Mouse (Mus musculus): ENCODE data around the gene Zfp385c. TPM values are rescaled to one million over a fixed set of nuclear protein-coding genes. Genes with fewer than 3 reads are reported as not detected.
A peak's percentile ranks its signal among the peaks of the same experiment; 100 is the strongest.

Gene Zfp385c
- polyA plus RNA-seq, 1 experiment from 2014 or later, result 0.08 TPM

- no peaks in the 10 kb centered on the region for H3K9me3 ChIP-seq (ENCODE audit: control insufficient read depth, low read length)
- H3K27ac ChIP-seq (ENCODE audit: low read depth, low read length), result no peak overlapping the region
- ATAC-seq (ENCODE audit: low FRiP score) (no peak), DNase-seq (ENCODE audit: low spot score) (no peak)
- no peak overlapping the region for H3K4me3 ChIP-seq (ENCODE audit: low read depth, low read length)
- 0 out of 2 replicates have a peak, but pooled peaks cover 2% of the 10 kb centered on the region for H3K4me1 ChIP-seq (replicated peaks; ENCODE audit: control insufficient read depth, insufficient read depth, low read length)
- 84% methylated on average over 7 of the region's 7 CpGs for WGBS
- peaks cover 7% of the 10 kb centered on the region; the same call in 1 of the 2 replicates for H3K27me3 ChIP-seq (ENCODE audit: control insufficient read depth, insufficient read depth, low read length)
- no peak overlapping the region for H3K9ac ChIP-seq (ENCODE audit: low read depth, low read length)
- H3K4me2 ChIP-seq (replicated peaks; ENCODE audit: low read depth, low read length), result no peak overlapping the region
- no peaks in the 10 kb centered on the region for H3K36me3 ChIP-seq (ENCODE audit: control insufficient read depth, insufficient read depth, low read length)
Observed at GRCm38 (mm10) chr11:100687265-100687664, 5.0 kb downstream of the Zfp385c start.

GRCm38 (mm10) chr11:100685371-100685770 lies 6.9 kb downstream of the Zfp385c start:
- no peak for DNase-seq (ENCODE audit: low spot score)
- Histone ChIP-seq H3K4me1 (replicated peaks; ENCODE audit: control insufficient read depth, insufficient read depth, low read length) (no peaks in the 10 kb centered on the region), H3K4me3 (ENCODE audit: low read depth, low read length) (no peak overlapping the region), H3K27me3 (ENCODE audit: control insufficient read depth, insufficient read depth, low read length) (no peaks in the 10 kb centered on the region), H3K36me3 (ENCODE audit: control insufficient read depth, insufficient read depth, low read length) (no peaks in the 10 kb centered on the region), H3K9ac (ENCODE audit: low read depth, low read length) (no peak overlapping the region), H3K4me2 (replicated peaks; ENCODE audit: low read depth, low read length) (no peak overlapping the region), H3K27ac (ENCODE audit: low read depth, low read length) (no peak overlapping the region), H3K9me3 (ENCODE audit: control insufficient read depth, low read length) (no peaks in the 10 kb centered on the region)
- no peak for ATAC-seq (ENCODE audit: low FRiP score)
- 80% methylated on average over 1 of the region's 3 CpGs for WGBS

GRCm38 (mm10) chr11:100684084-100684483 lies 8.2 kb downstream of the Zfp385c start:
- no peak for DNase-seq (ENCODE audit: low spot score)
- Histone ChIP-seq H3K27me3 (ENCODE audit: control insufficient read depth, insufficient read depth, low read length) (no peaks in the 10 kb centered on the region), H3K36me3 (ENCODE audit: control insufficient read depth, insufficient read depth, low read length) (no peaks in the 10 kb centered on the region), H3K27ac (ENCODE audit: low read depth, low read length) (no peak overlapping the region), H3K9ac (ENCODE audit: low read depth, low read length) (no peak overlapping the region), H3K4me2 (replicated peaks; ENCODE audit: low read depth, low read length) (no peak overlapping the region), H3K4me3 (ENCODE audit: low read depth, low read length) (no peak overlapping the region), H3K4me1 (replicated peaks; ENCODE audit: control insufficient read depth, insufficient read depth, low read length) (no peaks in the 10 kb centered on the region), H3K9me3 (ENCODE audit: control insufficient read depth, low read length) (no peaks in the 10 kb centered on the region)
- 80% methylated on average over 2 of the region's 2 CpGs for WGBS
- no peak for ATAC-seq (ENCODE audit: low FRiP score)

GRCm38 (mm10) chr11:100682526-100682925 lies 9.7 kb downstream of the Zfp385c start:
- DNase-seq (ENCODE audit: low spot score), result no peak
- 64% methylated on average over 5 of the region's 5 CpGs for WGBS
- Histone ChIP-seq H3K9me3 (ENCODE audit: control insufficient read depth, low read length) (no peaks in the 10 kb centered on the region), H3K9ac (ENCODE audit: low read depth, low read length) (no peak overlapping the region), H3K27ac (ENCODE audit: low read depth, low read length) (no peak overlapping the region), H3K4me2 (replicated peaks; ENCODE audit: low read depth, low read length) (no peak overlapping the region), H3K27me3 (ENCODE audit: control insufficient read depth, insufficient read depth, low read length) (no peaks in the 10 kb centered on the region), H3K4me3 (ENCODE audit: low read depth, low read length) (no peak overlapping the region), H3K4me1 (replicated peaks; ENCODE audit: control insufficient read depth, insufficient read depth, low read length) (no peaks in the 10 kb centered on the region), H3K36me3 (ENCODE audit: control insufficient read depth, insufficient read depth, low read length) (no peaks in the 10 kb centered on the region)
- ATAC-seq (ENCODE audit: low FRiP score), result no peak

- Histone ChIP-seq H3K9ac (ENCODE audit: low read depth, low read length) (no peak overlapping the region), H3K36me3 (ENCODE audit: control insufficient read depth, insufficient read depth, low read length) (no peaks in the 10 kb centered on the region), H3K27ac (ENCODE audit: low read depth, low read length) (no peak overlapping the region), H3K9me3 (ENCODE audit: control insufficient read depth, low read length) (no peaks in the 10 kb centered on the region), H3K4me3 (ENCODE audit: low read depth, low read length) (no peak overlapping the region), H3K27me3 (ENCODE audit: control insufficient read depth, insufficient read depth, low read length) (no peaks in the 10 kb centered on the region), H3K4me1 (replicated peaks; ENCODE audit: control insufficient read depth, insufficient read depth, low read length) (no peaks in the 10 kb centered on the region), H3K4me2 (replicated peaks; ENCODE audit: low read depth, low read length) (no peak overlapping the region)
- ATAC-seq (ENCODE audit: low FRiP score) (no peak), DNase-seq (ENCODE audit: low spot score) (no peak)
- 79% methylated on average over 5 of the region's 5 CpGs for WGBS
Observed at GRCm38 (mm10) chr11:100681826-100682225, 10.4 kb downstream of the Zfp385c start.

GRCm38 (mm10) chr11:100677810-100678209 lies 14.4 kb downstream of the Zfp385c start:
- DNase-seq (ENCODE audit: low spot score), result no peak
- Histone ChIP-seq H3K27me3 (ENCODE audit: control insufficient read depth, insufficient read depth, low read length) (0 out of 2 replicates have a peak, but pooled peaks cover 3% of the 10 kb centered on the region), H3K4me2 (replicated peaks; ENCODE audit: low read depth, low read length) (no peak overlapping the region), H3K36me3 (ENCODE audit: control insufficient read depth, insufficient read depth, low read length) (no peaks in the 10 kb centered on the region), H3K9ac (ENCODE audit: low read depth, low read length) (no peak overlapping the region), H3K9me3 (ENCODE audit: control insufficient read depth, low read length) (no peaks in the 10 kb centered on the region), H3K4me1 (replicated peaks; ENCODE audit: control insufficient read depth, insufficient read depth, low read length) (0 out of 2 replicates have a peak, but pooled peaks cover 3% of the 10 kb centered on the region), H3K27ac (ENCODE audit: low read depth, low read length) (no peak overlapping the region), H3K4me3 (ENCODE audit: low read depth, low read length) (no peak overlapping the region)
- 59% methylated on average over 7 of the region's 7 CpGs for WGBS
- ATAC-seq (ENCODE audit: low FRiP score), result no peak

GRCm38 (mm10) chr11:100673169-100673568 lies 19.1 kb downstream of the Zfp385c start:
- no peaks in the 10 kb centered on the region for H3K36me3 ChIP-seq (ENCODE audit: control insufficient read depth, insufficient read depth, low read length)
- H3K9ac ChIP-seq (ENCODE audit: low read depth, low read length), result peak overlapping the region; percentile 38
- WGBS, result under 1% methylated on average over 23 of the region's 23 CpGs
- no peaks in the 10 kb centered on the region for H3K9me3 ChIP-seq (ENCODE audit: control insufficient read depth, low read length)
- H3K27me3 ChIP-seq (ENCODE audit: control insufficient read depth, insufficient read depth, low read length), result peaks cover 6% of the 10 kb centered on the region; the same call in 1 of the 2 replicates
- peak; percentile 37 for DNase-seq (ENCODE audit: low spot score)
- no peak for ATAC-seq (ENCODE audit: low FRiP score)
- peak overlapping the region; percentile 33 for H3K4me2 ChIP-seq (replicated peaks; ENCODE audit: low read depth, low read length)
- H3K27ac ChIP-seq (ENCODE audit: low read depth, low read length), result no peak overlapping the region
- H3K4me1 ChIP-seq (replicated peaks; ENCODE audit: control insufficient read depth, insufficient read depth, low read length), result 0 out of 2 replicates have a peak, but pooled peaks cover 3% of the 10 kb centered on the region
- H3K4me3 ChIP-seq (ENCODE audit: low read depth, low read length), result no peak overlapping the region

- Histone ChIP-seq H3K27ac (ENCODE audit: low read depth, low read length) (no peak overlapping the region), H3K4me3 (ENCODE audit: low read depth, low read length) (no peak overlapping the region), H3K4me2 (replicated peaks; ENCODE audit: low read depth, low read length) (no peak overlapping the region), H3K4me1 (replicated peaks; ENCODE audit: control insufficient read depth, insufficient read depth, low read length) (0 out of 2 replicates have a peak, but pooled peaks cover 3% of the 10 kb centered on the region), H3K9ac (ENCODE audit: low read depth, low read length) (no peak overlapping the region), H3K27me3 (ENCODE audit: control insufficient read depth, insufficient read depth, low read length) (peaks cover 6% of the 10 kb centered on the region; the same call in 1 of the 2 replicates), H3K36me3 (ENCODE audit: control insufficient read depth, insufficient read depth, low read length) (no peaks in the 10 kb centered on the region), H3K9me3 (ENCODE audit: control insufficient read depth, low read length) (no peaks in the 10 kb centered on the region)
- ATAC-seq (ENCODE audit: low FRiP score) (no peak), DNase-seq (ENCODE audit: low spot score) (no peak)
- WGBS, result 76% methylated on average over 2 of the region's 2 CpGs
Observed at GRCm38 (mm10) chr11:100671956-100672355, 20.3 kb downstream of the Zfp385c start.

GRCm38 (mm10) chr11:100671049-100671448 lies 21.2 kb downstream of the Zfp385c start:
- Histone ChIP-seq H3K9ac (ENCODE audit: low read depth, low read length) (no peak overlapping the region), H3K4me2 (replicated peaks; ENCODE audit: low read depth, low read length) (no peak overlapping the region), H3K9me3 (ENCODE audit: control insufficient read depth, low read length) (no peaks in the 10 kb centered on the region), H3K4me1 (replicated peaks; ENCODE audit: control insufficient read depth, insufficient read depth, low read length) (0 out of 2 replicates have a peak, but pooled peaks cover 3% of the 10 kb centered on the region), H3K27ac (ENCODE audit: low read depth, low read length) (no peak overlapping the region), H3K4me3 (ENCODE audit: low read depth, low read length) (no peak overlapping the region), H3K27me3 (ENCODE audit: control insufficient read depth, insufficient read depth, low read length) (peaks cover 6% of the 10 kb centered on the region; the same call in 1 of the 2 replicates), H3K36me3 (ENCODE audit: control insufficient read depth, insufficient read depth, low read length) (no peaks in the 10 kb centered on the region)
- DNase-seq (ENCODE audit: low spot score) (no peak), ATAC-seq (ENCODE audit: low FRiP score) (no peak)
- WGBS, result 63% methylated on average over 1 of the region's 1 CpGs
